Mouse (Mus musculus): Measurements from ENCODE around the gene Carf. TPM values are rescaled to one million over a fixed set of nuclear protein-coding genes. Genes with fewer than 3 reads are reported as not detected.

Carf gene
- 0.62 and 0.82 TPM in 2 replicates for polyA plus RNA-seq (2012; rRNA removed)

DNA sequence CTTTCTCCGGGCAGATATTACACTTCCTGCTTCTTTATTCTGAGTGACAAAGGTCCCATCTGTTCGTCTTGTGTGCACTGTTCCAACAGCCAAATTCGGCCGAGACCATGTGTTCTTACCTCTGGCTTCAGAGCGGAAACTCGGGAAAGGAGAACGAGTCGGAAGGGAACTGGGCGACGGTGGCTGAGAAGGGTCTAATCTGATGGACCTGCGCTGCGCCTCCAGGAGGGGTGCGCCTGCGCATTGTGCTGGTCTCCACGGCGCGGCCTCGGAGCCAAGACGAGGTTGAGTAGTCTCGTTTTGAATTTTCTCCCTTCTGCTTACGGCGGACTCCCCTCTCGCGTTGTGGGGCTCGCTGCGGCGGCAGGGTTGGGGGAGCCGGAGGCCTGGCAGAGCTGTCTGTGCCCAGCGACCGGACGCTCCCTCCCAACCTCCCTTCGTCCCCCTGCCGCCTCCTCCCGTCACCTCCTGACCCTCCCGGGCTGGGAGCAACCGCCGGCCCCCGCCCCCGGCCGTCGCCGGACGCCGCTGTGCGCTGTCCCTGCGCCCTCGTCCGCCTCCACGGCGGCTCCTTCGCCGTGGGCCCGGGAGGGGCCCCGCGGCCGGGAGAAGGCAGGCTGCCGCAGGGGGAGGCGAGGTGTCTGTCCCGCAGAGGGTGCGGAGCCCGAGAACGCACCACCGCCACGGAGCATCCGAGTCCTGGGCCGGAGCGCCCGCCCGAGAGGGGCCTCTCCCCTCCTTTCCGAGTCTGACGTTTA, at the start of gene Carf, which contains the start of gene Wdr12:
Gene Carf, plus strand, starts transcription at position 224 of the 758 bp plus-strand sequence.
Gene Wdr12, minus strand, starts transcription at position 622 of the 758 bp plus-strand sequence.

DNA sequence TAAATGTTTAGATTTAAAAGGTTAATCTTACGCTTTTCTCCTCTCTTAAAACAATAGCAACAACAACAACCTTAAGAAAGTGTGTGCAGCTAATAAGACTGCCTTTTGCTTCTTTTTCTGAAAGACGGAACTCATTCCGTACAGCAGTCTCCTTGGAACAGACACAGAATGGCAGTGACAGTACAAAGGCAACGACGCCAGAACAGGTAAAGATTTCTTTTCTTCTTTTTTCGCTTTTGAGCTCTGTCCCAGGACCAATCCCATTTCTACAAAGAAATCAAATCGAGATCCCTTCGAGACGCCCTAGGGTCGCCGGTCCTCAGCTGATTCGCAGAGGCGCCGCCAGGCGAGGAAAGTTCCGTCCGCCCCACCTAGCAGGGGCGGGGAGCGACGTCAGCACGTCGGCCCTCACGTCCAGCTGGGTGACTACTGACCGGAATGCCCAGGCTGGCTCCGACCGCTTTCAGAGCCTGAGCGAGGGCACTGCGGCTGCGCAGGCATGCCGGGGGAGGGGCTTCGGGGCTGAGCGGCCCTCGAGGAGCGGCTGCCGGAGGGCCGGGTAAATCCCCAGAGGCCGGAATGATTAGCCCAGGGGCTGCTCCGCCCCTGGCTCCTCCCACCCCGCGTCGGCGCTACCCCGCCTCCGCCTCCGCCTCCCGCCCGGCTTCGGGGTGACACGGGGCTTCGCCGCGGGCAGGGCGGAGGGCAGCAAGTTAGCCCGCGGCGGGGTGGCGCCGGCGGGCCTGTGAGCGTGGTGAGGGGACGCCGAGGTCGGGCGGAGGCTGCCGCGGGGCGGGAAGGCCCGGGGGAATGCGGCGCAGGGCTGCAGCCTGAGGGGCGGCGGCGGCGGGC, 82.1 kb downstream of the Carf start, which contains the start of gene Nbeal1:
Gene Nbeal1, plus strand, starts transcription at position 668 of the 852 bp plus-strand sequence.

Other genes starting within 250 kb of the Carf start
- 18.5 and 19.0 TPM in 2 replicates for gene Fam117b, start 185.2 kb upstream of the Carf start, polyA plus RNA-seq (2012; rRNA removed)
- 0.05 and 0.27 TPM in 2 replicates for gene Ica1l, start 55.1 kb upstream of the Carf start, polyA plus RNA-seq (2012; rRNA removed)
- 2.5 and 2.9 TPM in 2 replicates for gene Wdr12, start 398 bp downstream of the Carf start, polyA plus RNA-seq (2012; rRNA removed)
- gene Nbeal1, start 82.4 kb downstream of the Carf start, polyA plus RNA-seq (2012; rRNA removed) = 1.2 and 2.1 TPM in 2 replicates
- 3.4 and 3.7 TPM in 2 replicates for gene Cyp20a1, start 245.1 kb downstream of the Carf start, polyA plus RNA-seq (2012; rRNA removed)

Measured in colon, adult 2 months (tissue).